Mouse (Mus musculus) layer of hippocampus, postnatal 14 days (tissue): ENCODE data around the gene Dpyd. TPM values are rescaled to one million over a fixed set of nuclear protein-coding genes. Genes with fewer than 3 reads are reported as not detected.

Experiments
- DNase-seq, 2 experiments: peaks; one replicate each; pipeline ENCODE4 v3.0.0; 2021 to 2022; ENCODE audit warnings: low spot score in 2 of 2, mixed read lengths in 1 of 2
- total RNA-seq, 2 experiments: library from RNA; stranded (reverse); gene quantifications; 2 replicates each; pipeline ENCODE4 v1.2.3; 2021

Gene Dpyd
- total RNA-seq, 2 experiments from 2014 or later = 20.7 to 20.9 TPM

DNA sequence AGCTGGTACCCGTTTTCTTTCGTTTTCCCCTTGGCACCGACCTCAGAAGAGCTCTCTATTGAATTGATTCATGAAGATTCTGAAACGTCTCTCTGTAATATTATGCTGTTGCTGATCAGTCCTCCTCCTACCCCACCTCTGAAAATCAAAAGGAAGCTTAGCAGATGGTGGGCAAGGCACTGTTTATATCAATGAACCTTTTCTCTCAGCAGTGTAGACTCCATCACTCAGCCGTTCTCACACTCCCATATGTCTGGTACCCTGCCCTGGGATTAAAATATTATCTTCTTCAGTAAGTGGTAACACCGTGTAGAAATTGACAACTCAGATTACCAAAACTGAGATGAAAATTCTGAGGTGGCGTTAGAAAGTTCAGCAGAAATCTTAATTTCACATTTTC, 767.1 kb downstream of the Dpyd start:
- no peak for DNase-seq

DNA sequence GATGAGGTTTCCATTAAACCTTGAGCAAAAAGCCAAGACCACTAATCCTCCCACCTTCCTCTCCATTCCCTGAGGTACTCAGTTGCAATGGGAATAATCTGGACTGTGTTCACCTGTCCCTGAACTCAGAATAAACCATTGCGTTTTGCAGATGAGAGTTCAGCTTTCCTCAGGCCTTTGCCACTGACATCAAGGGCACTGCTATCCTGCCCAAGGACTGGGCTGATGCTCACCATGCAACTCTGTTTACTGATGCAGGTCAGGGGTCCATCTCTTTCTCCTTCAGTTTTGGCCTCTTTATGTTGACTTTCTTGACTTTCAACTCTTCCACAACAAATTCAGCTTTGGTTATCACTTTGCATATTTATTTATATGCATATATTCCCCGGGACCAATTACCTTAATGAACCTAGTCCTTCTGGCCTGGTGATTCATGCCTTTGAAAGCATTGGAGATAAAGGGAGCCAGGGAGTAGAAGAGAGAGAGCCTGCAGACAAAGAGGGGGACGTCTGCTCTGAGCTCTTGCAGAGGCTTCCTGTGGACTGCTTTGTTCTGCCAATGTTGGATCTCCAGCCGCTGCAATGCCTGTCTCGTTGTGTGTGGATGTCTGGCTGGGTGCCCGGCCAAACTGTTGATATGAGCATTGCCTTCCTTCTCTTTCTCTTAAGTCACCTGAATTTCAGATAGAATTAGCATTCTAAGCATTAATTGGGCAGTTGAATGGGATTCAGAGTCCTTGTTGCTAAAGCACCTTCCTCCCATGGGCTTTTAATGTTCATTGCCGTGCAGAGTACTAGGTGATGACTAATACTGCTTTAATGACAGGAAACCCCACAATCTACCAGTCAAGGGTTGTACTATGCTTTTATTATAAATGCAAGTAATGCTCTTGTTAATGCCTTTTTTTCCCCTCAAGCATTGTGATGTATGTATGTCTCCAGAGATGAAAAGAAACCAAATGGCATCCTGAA, 771.7 kb downstream of the Dpyd start:
- DNase-seq = peak in 1 of 2 experiments; percentile 27

DNA sequence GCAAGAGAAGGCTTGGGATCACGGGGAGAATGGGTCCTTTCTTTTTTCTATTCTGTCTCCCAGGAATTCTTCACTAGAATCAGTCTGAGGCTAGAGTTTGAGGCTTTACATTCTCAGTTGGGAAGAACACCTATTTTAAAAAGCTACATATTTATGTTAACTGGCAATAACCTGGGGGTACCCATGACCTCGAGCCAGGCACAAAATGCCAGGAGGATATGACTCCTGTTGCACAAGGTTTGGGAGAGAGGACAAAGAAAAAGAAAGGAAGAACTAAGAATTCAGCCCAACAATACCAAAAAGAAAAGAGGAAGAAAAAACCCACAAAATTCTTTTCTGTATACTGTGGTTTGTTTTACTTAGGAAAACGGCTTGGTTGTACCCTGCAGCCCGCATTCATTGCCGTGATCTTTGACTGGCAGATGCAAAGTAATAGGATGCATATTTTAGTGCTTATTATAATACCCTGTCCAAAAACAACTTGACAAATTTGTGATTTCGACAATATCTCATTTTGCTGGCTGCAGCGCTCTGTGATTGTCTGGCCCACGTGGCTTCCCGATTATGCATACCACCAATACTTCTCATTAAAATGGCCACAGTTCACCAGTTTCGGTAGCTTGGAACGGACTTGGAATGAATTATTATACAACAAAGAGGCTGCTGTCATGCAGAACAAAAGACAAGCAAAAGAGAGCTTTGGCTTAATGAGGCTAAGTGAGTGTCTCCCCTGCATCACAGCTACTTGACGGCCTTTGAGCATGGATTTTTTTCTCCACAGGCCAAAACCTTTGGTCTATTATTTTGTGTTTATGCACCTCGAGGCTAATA, 799.8 kb downstream of the Dpyd start:
- DNase-seq = peak in 1 of 2 experiments; percentile 52

DNA sequence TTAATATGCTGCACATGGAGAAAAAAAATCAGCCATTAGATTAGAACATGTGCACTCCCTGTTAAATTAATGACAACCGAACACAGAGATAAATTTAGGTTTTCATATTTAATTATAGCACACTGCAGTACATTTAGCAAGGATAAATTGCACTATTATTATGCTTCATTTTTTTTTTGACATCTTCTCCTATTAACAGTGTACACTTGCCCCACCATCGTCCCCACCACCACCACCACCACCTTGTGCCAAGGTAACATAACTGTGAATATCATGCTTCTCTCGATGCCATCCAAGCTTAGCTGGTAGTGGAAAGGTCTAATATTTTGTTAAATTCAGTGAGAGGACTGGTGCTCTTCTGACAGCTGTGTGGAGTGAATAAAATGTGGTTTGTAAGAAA, 800.5 kb downstream of the Dpyd start:
- DNase-seq = no peak

DNA sequence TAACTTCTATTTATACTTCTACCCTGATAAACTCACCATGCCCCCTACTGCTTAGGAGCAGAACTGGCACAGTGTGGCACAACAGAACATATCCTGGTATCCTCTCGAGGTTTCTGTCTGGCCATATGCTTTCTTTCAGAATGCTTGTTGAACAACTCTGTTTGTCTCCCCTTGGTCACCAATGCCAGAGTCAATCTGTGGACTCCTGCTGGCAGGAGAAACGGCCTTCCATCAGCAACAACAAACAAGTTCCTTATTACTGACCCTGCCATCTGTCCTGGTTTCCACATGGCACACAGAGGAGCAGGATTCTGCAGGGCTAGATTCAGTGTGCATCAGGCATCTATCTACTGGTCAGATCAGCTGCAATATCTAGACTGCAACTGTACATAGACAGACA, 807.0 kb downstream of the Dpyd start:
- peak in 1 of 2 experiments; percentile 9 for DNase-seq

DNA sequence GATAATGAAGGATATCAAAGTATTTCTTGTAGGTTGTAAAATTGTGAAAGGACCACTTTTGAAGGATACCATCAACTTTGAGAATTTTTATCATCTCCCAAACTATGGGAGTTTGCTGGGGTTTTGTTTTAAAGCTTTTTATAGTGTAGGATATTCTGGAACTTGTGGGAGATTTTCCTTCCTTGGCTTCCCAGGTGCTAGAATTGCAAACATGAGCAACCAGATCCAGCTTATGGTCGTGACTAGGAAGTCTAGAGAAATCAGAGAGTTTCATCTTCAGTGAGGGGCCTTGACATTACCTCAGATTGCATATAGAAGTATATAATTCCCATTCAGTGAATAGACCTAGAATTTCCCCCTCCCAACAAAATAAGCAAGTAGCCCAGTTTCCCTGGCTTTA, 819.2 kb downstream of the Dpyd start:
- DNase-seq = no peak

DNA sequence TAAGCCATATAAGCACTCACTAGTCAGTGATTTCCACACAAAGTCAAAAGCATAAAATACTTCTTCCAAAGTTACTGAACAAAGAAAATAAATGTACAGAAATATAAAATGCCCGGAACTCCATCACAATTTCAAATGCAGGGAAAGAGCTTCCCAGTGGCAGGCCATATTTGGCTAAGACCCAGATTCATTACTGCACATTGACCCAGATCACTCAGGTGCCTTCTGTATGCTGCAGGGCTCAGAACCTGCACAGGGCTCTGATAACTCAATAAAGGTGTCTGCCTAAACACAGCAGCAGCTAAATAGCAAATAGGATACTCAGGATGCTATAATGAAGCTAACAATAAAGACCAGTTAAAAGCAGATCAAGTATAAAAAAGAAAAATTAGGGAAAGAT, 820.5 kb downstream of the Dpyd start:
- no peak for DNase-seq

DNA sequence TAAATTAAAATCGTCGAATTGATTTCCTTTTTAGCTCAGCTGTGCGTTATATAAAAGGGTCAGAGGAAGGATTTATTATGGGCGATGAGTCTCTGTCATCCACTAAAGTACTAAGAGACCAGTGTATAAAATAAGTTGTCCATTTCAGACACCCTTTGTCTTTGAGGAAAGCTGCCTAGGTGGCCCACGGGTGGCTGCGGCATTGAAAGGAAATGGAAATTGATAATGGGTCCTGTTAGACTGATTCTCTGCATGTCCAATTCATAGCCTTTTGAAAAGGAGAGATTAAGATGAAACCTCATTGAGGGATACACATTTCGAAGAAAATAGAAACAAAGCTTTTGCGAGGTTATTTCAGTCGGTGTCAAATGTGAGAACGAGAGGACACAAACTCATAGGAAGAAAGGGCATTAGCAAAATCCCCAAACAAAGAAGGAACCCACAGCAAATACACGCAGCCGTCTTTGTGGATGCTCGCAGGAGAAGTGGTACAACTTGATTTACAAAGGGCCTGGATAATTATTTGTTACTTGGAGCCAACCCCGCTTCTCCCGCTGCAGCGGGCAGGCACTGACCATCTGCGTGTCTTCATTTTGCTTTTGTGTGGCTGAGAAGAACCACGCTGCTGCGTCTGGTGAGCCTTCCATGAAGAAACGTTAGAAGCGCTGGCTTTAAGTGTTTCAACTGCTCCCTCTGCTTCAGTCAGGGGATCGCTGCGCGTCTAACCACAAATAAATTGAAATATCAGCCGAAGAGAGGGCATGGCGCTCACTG, 825.6 kb downstream of the Dpyd start:
- peak; percentile 8 to 28 for DNase-seq

DNA sequence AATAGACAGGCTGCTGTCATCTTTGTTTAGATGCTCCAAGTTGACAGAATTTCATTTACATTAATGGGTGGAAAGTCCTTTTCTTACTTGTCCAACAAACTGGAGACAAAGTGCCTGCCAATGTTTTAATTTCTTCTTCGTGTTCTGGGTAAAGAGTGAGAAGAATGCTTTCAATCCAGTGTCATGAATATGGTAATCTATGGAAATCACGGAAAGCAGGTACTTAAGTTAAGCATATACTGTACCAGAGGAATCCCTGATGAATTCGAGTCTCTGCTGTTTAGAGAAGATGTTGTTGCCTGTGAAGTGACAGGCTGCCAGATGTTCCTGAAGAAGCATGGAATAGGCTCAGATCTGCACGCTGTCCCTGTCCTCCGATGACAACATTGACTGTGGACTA, 835.3 kb downstream of the Dpyd start:
- no peak for DNase-seq

DNA sequence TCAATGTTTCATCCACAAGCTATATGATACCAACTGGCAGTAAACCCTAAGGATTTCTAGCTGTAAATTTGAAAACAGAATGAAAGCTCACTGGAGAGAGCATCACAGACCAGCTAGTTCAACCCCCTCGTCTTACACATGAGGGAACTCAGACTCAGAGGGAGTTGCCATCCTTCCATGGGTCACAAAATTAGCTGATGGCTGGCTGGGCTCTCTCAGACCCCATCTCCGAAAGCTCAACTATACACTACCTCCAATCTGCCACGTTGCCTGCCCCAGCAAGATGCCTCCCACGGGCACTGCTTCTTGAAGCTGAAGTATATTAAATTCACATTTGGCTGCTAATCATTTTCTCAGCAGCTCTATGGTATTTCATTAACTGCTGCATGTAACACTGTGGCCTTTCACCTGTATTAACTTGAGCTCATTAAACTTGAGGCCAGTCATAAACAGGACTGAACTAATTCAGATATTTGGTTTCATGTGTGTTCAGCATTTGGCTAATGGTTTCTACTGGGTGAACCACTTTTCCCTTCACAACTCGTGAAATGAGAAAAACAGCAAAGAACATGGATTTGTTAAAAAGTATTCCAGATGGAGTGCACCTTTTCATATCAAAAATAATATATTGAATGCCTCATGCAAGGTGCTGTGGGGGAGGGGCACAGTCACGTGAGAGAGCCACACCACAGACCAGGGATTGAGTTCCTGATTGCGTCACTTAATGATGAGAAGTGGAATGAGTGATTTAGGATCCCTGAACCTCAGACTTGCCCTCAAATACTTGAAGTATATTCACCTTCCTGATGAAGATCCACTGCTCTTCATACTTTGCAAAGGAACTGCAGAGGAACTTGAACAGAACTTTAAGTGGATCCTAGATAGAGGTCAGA, 841.2 kb downstream of the Dpyd start:
- DNase-seq = no peak

DNA sequence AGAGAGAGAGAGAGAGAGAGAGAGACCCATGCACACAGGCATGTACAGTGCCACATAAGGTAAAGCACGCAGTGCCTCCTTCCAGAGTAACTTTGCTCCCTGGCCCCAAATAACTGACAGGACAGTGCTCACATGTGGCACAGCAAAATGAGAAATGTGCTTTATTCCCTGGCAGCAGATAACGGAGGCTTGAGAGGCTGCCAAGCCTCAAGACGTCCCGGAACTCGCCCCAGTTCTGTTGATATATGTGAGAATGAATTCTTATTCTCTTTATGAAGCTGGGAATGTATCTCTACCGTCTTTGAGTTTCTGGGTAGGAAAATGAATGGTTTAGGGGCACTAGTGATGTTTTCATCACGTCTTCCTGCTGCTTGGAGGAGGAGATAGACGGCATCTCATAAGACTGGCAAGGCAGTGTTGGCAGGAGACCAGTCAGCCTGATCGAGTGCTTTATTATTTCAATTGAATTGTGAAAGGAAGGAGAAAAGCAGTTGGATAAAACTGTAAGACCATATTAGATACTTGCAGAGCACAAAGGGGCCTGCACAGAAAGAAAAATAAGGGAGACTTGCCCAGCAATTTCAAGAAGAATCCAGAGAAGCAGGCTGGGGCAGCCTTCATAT, 857.3 kb downstream of the Dpyd start:
- peak; percentile 12 to 21 for DNase-seq

DNA sequence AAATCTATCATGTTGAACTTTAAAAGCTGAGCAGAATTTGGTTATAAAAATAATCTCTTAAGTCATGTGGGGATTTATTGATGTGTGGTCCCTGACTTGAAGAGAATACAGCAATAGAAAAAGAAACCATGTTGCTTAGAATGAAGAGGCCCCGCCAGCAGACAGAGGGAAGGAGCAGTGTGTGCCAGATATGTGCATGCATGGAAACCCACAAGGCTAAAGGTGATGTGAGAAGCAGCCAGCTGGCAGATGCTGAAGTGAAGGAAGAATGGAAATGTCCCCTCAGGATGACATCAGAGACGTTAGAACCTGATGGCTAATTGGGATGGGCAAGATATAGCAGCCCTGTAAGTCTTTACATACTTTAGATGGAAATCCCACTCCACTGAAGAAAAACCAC, 857.8 kb downstream of the Dpyd start:
- no peak for DNase-seq

DNA sequence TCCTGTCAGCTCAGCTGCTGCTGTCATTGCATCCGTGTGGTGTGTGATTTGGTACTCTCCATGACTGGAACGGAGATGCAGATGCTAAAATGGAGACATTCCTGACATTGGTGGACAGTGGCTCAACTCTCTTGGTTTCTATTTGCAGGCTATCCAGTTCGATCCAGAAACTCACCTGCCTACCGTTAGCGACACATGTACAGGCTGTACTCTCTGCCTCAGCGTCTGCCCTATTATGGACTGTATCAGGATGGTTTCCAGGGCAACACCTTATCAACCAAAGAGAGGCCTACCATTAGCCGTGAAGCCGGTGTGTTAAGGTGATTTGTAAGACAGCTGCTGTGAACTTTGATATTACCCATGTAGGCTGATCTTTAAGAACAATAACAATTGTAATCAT, 869.4 kb downstream of the Dpyd start:
- no peak for DNase-seq

DNA sequence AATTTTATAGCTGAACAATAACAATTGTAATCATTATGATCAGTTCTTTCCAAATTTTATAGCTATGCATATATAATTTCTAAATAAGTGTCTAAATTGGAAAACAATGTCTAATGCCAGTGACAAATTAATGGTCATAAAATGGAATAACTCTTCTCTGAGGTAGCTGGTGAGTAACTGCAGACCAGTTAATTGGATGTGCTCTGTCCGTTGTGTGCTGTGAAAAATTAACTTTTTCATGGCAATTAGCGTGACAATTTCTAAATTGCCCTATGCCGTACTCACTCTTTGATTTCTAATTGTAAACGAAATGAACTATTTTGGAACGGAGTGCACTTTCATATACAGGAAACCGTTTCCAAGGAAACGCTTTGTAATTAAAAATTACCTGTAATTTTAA, 869.8 kb downstream of the Dpyd start:
- DNase-seq = no peak

DNA sequence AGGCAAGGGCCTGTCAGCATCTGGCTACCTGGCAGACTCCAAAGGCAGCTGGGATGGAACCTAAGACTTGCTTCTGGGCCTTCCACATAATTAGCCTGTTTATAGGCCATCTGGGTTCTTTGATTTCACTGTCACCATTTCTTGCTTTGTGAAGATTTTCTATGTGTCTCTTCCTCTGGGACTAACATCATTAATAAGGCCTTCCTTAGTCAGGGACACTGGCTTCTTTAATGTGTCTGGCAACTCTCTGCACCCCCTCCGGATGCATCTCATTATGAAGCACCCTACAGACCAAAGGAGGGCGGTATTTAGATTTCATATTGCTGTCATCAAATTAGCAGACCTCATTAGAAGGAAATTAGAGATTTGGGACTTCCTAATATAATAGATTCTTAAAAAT, 885.6 kb downstream of the Dpyd start:
- DNase-seq = no peak

DNA sequence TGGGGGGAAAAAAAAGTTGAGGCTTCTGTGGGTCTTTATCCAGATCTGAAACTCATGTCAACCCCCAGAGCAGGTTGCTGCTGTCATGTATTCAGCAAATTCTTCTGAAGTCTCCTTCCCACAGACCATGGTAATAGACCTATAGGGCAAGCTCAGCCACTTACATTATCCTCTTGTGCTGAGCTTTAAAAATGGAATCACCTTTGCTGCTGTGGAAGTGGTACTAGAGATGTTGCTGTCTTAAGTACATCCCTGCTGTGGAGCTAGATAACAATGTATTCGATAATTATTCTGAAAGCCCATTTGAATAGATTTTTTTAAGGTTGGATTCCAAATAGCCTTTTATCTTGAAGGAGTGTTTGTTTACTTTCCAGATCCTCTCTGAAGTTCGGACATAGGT, 902.1 kb downstream of the Dpyd start:
- DNase-seq = no peak

DNA sequence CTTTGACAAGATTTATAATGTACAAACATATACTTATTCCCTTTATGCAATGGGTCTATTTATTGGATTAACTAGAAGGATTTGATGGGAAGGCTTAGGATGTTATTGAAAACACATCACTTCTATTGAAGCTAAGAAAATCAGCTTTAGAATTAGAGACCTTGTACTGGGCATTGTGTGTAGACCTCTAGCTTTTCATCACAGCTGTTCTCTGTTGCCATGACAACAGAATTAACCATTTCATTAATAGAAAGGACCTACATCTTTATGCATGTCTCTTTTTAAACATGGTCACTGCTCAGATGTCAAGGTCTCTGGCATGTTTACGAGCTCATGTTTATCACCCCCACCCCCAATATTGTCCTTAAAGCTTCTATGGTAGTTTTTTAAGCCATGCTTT, 902.5 kb downstream of the Dpyd start:
- DNase-seq = no peak

DNA sequence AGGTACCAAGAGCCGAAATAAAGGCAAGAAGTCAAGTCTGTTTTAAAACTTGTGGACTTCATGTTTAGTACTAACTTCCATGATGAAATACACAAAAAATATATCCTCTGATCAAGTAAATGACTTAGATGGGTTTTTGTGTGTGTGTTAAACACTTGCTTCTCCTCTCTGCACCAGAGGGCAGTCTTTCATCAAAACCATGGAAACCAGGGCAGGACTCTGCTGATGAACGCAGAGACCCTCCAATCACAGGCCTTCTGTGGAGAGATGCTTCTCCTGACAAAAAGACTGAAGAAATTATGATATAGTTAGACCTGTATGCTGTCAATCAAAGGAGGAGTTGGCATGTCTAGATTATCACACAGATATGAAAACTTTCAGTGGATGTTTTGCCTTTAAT, 905.8 kb downstream of the Dpyd start:
- DNase-seq = no peak
